In the genomic region with DNA sequence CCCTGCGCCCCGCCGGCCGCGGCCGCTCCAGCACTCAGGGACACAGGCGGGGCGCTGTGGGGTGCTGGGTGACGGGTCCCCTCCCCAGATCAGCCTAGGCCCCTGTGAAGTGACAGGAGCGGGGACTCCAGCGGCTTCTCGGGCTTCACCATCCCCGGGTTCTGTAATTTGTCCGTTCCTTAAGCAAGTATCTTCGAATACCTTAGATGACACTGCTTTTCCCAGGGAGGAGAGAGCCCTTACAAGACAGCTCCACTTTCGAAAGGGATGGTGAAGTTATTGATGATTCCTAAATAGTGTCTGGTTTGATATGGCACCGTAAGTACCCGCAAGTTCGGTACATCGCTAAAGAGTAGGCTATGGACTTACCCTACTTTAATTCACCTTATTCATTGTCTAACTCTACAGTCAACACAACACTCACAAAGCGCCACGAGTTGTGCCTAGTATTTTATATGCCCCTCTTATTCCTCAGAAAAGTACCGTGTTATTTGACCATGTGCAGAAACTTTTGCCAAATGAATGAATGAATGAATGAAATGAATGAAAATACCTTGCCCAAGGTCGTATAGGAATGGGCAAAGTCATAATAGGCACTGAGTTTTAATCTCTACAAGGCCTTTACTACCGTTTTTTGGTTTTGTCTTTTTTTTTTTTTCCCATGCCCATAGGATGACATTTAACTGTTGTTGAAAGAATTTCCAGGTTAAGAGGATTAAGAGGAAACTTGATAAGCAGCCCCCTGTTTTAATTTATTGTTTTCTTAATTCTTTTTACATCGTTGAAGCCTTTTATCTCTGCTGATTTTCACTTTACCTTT, we compare ENCODE assay signal across 8 mouse cellular contexts. TPM values are rescaled to one million over a fixed set of nuclear protein-coding genes. Genes with fewer than 3 reads are reported as not detected.
DNase-seq lines count a peak whose midpoint lies in the region; ATAC-seq lines count a peak whose summit lies in the region.

No protein-coding gene starts in this region.

- ATAC-seq in lung, embryonic 16.5 days (ENCODE audit: low read depth) = no peak; the same call in 1 of the 2 replicates
- ATAC-seq in hindbrain, embryonic 11.5 days (ENCODE audit: low FRiP score) = peak; percentile 1; the same call in 1 of the 2 replicates
- peak; percentile 3; the same call in 1 of the 2 replicates for ATAC-seq in midbrain, embryonic 13.5 days

- no peaks in the 10 kb centered on the region for H3K27me3 ChIP-seq in lung, embryonic 16.5 days (ENCODE audit: control insufficient read depth, insufficient read depth, low read depth, low read length)
- no peaks in the 10 kb centered on the region for H3K27me3 ChIP-seq in hindbrain, embryonic 11.5 days (ENCODE audit: control insufficient read depth, insufficient read depth, low read length)
- H3K27me3 ChIP-seq in midbrain, embryonic 13.5 days = no peaks in the 10 kb centered on the region

- peak overlapping the region; percentile 90 for H3K4me3 ChIP-seq in lung, embryonic 16.5 days (ENCODE audit: low read length)
- H3K4me3 ChIP-seq in hindbrain, embryonic 11.5 days (ENCODE audit: low read depth, low read length) = peak overlapping the region; percentile 61
- H3K4me3 ChIP-seq in midbrain, embryonic 13.5 days (replicated peaks) = peak overlapping the region; percentile 82

- no peak for DNase-seq in lung, postnatal 4 days
- peak; percentile 36 for DNase-seq in c-Kit-positive CD71-positive TER-119-negative erythroid progenitor cells, embryonic 14.5 days (ENCODE audit: low read depth)
- peak; percentile 61 for DNase-seq in hindbrain, embryonic 11.5 days (ENCODE audit: low spot score)
- no peak for DNase-seq in layer of hippocampus, postnatal 36 days
- DNase-seq in urinary bladder, postnatal 4 days (ENCODE audit: low spot score in 2 of 2) = no peak
- DNase-seq in natural killer cell, adult 2 months (ENCODE audit: low spot score in 2 of 2) = no peak

- H3K4me1 ChIP-seq in lung, embryonic 16.5 days (replicated peaks; ENCODE audit: control insufficient read depth, insufficient read depth, low read length) = peaks cover 9% of the 10 kb centered on the region; the same call in 1 of the 2 replicates
- H3K4me1 ChIP-seq in hindbrain, embryonic 11.5 days (replicated peaks; ENCODE audit: control insufficient read depth, insufficient read depth, low read length) = 0 out of 2 replicates have a peak, but pooled peaks cover 2% of the 10 kb centered on the region
- peaks cover 31% of the 10 kb centered on the region for H3K4me1 ChIP-seq in midbrain, embryonic 13.5 days (replicated peaks)

- 2% methylated on average over 20 of the region's 26 CpGs for WGBS in lung, embryonic 16.5 days
- WGBS in hindbrain, embryonic 11.5 days = 6% methylated on average over 26 of the region's 26 CpGs
- WGBS in midbrain, embryonic 13.5 days = 2% methylated on average over 24 of the region's 26 CpGs

- H3K27ac ChIP-seq in lung, embryonic 16.5 days (ENCODE audit: low read length) = peak overlapping the region; percentile 100
- peak overlapping the region; percentile 97 for H3K27ac ChIP-seq in hindbrain, embryonic 11.5 days (ENCODE audit: low read depth, low read length)
- H3K27ac ChIP-seq in midbrain, embryonic 13.5 days = peak overlapping the region; percentile 98

- no peaks in the 10 kb centered on the region for H3K9me3 ChIP-seq in lung, embryonic 16.5 days (ENCODE audit: control insufficient read depth, low read length)
- no peaks in the 10 kb centered on the region for H3K9me3 ChIP-seq in hindbrain, embryonic 11.5 days (ENCODE audit: control insufficient read depth, low read length)
- H3K9me3 ChIP-seq in midbrain, embryonic 13.5 days = no peaks in the 10 kb centered on the region

- peak overlapping the region; percentile 98 for H3K9ac ChIP-seq in lung, embryonic 16.5 days (ENCODE audit: low read length)
- peak overlapping the region; percentile 98 for H3K9ac ChIP-seq in hindbrain, embryonic 11.5 days (ENCODE audit: low read depth, low read length)
- peak overlapping the region; percentile 95 for H3K9ac ChIP-seq in midbrain, embryonic 13.5 days (replicated peaks)

- H3K4me2 ChIP-seq in lung, embryonic 16.5 days (ENCODE audit: low read depth, low read length) = peak overlapping the region; percentile 82
- H3K4me2 ChIP-seq in hindbrain, embryonic 11.5 days (replicated peaks; ENCODE audit: low read depth, low read length) = peak overlapping the region; percentile 83
- H3K4me2 ChIP-seq in midbrain, embryonic 13.5 days (replicated peaks) = peak overlapping the region; percentile 83

- H3K36me3 ChIP-seq in lung, embryonic 16.5 days (ENCODE audit: control insufficient read depth, insufficient read depth, low read length) = 0 out of 2 replicates have a peak, but pooled peaks cover 3% of the 10 kb centered on the region
- no peaks in the 10 kb centered on the region for H3K36me3 ChIP-seq in hindbrain, embryonic 11.5 days (ENCODE audit: control insufficient read depth, insufficient read depth, low read length)
- peaks cover 3% of the 10 kb centered on the region; the same call in 1 of the 2 replicates for H3K36me3 ChIP-seq in midbrain, embryonic 13.5 days

RNA-seq across cellular contexts. Expression of a gene that starts 0.8 kb away (rescaled TPM):
- 7.4 and 9.2 TPM in 2 replicates for polyA plus RNA-seq in lung, embryonic 16.5 days (2015; fragmentation: Nextera tagmentation; extraction: Ambion mirVana)
- 9.2 and 10.4 TPM in 2 replicates for polyA plus RNA-seq in hindbrain, embryonic 11.5 days (2014; fragmentation: Nextera tagmentation; extraction: Ambion mirVana)
- 9.4 and 12.1 TPM in 2 replicates for polyA plus RNA-seq in midbrain, embryonic 13.5 days (2015; fragmentation: Nextera tagmentation; extraction: Ambion mirVana)
- 10 to 100 TPM; 52.1 to 53.8 TPM for total RNA-seq in layer of hippocampus, postnatal 36 days (2021)

RNA-seq across cellular contexts. Expression of a gene that starts 4.0 kb away (rescaled TPM):
- polyA plus RNA-seq in lung, embryonic 16.5 days (2015; fragmentation: Nextera tagmentation; extraction: Ambion mirVana) = 1,843 and 2,003 TPM in 2 replicates
- 2,789 and 2,825 TPM in 2 replicates for polyA plus RNA-seq in hindbrain, embryonic 11.5 days (2014; fragmentation: Nextera tagmentation; extraction: Ambion mirVana)
- 1,499 and 1,592 TPM in 2 replicates for polyA plus RNA-seq in midbrain, embryonic 13.5 days (2015; fragmentation: Nextera tagmentation; extraction: Ambion mirVana)
- total RNA-seq in layer of hippocampus, postnatal 36 days (2021) = 100 to 1,000 TPM; 135 to 151 TPM

RNA-seq across cellular contexts. Expression of a gene that starts 50.0 kb away (rescaled TPM):
- polyA plus RNA-seq in lung, embryonic 16.5 days (2015; fragmentation: Nextera tagmentation; extraction: Ambion mirVana) = 108 and 112 TPM in 2 replicates
- 96.9 and 103 TPM in 2 replicates for polyA plus RNA-seq in hindbrain, embryonic 11.5 days (2014; fragmentation: Nextera tagmentation; extraction: Ambion mirVana)
- polyA plus RNA-seq in midbrain, embryonic 13.5 days (2015; fragmentation: Nextera tagmentation; extraction: Ambion mirVana) = 120 and 122 TPM in 2 replicates
- total RNA-seq in layer of hippocampus, postnatal 36 days (2021) = 10 to 100 TPM; 64.8 to 65.3 TPM

Comparison
In these comparisons a context has a peak if more than half of its experiments do, and no peak if none do; other contexts are left out.
1. DNase-seq: peak in c-Kit-positive CD71-positive TER-119-negative erythroid progenitor cells, embryonic 14.5 days (single experiment) and hindbrain, embryonic 11.5 days (single experiment); none in lung, postnatal 4 days (0 of 2), layer of hippocampus, postnatal 36 days (0 of 2), urinary bladder, postnatal 4 days (0 of 2) and natural killer cell, adult 2 months (0 of 2).
2. Peak in every context shown above with its lines, with median percentiles within 50 percentile points of each other: H3K27ac ChIP-seq, H3K4me2 ChIP-seq, H3K4me3 ChIP-seq and H3K9ac ChIP-seq.